Mouse (Mus musculus) thymus, adult 2 months (tissue): ENCODE results near the gene Cldn14. TPM values are rescaled to one million over a fixed set of nuclear protein-coding genes. Genes with fewer than 3 reads are reported as not detected.
A peak's percentile ranks its signal among the peaks of the same experiment; 100 is the strongest.

Experiments used
- DNase-seq: peaks from one replicate; pipeline ENCODE4 v3.0.0; 2021
- H3K27ac ChIP-seq: fragments of 200-500 bp; 2 replicates; pipeline ENCODE4 v1.5.1; 2012; ENCODE audit warnings: low read length, control low read depth; ENCODE audit not compliant: control insufficient read depth, insufficient read depth
- H3K27me3 ChIP-seq: fragments of 200-500 bp; 2 replicates; pipeline ENCODE4 v1.6.1; 2012; ENCODE audit warnings: mild to moderate bottlenecking, low read length, moderate library complexity, mixed read lengths; ENCODE audit not compliant: control insufficient read depth, insufficient read depth
- H3K36me3 ChIP-seq: fragments of 200-500 bp; 2 replicates; pipeline ENCODE4 v1.6.1; 2012; ENCODE audit warnings: mild to moderate bottlenecking, low read length, moderate library complexity; ENCODE audit not compliant: control insufficient read depth, insufficient read depth
- H3K4me1 ChIP-seq: fragments of 200-500 bp; replicated peaks from 2 replicates; pipeline ENCODE4 v1.6.1; 2012; ENCODE audit warnings: low read length; ENCODE audit not compliant: control insufficient read depth, insufficient read depth
- H3K4me3 ChIP-seq: fragments of 200-500 bp; 2 replicates; pipeline ENCODE4 v1.5.1; 2012; ENCODE audit warnings: mild to moderate bottlenecking, low read length, control low read depth, moderate library complexity; ENCODE audit not compliant: control insufficient read depth, insufficient read depth
- CTCF ChIP-seq: fragments of 200-500 bp; IDR thresholded peaks from 2 replicates; pipeline ENCODE4 v1.5.1; 2012; ENCODE audit warnings: mild to moderate bottlenecking, control low read depth, low read length, moderate library complexity, borderline replicate concordance; ENCODE audit not compliant: control insufficient read depth, poor library complexity, insufficient read depth; ENCODE audit errors: extremely low read depth
- POLR2A ChIP-seq: fragments of 200-500 bp; IDR thresholded peaks from 2 replicates; pipeline ENCODE4 v1.6.1; 2012; ENCODE audit warnings: mild to moderate bottlenecking, low read length, control low read depth, moderate library complexity; ENCODE audit not compliant: control insufficient read depth, poor library complexity, insufficient read depth; ENCODE audit errors: extremely low read depth
- WGBS: fragments of 180-500 bp; shearing (Covaris S2); methylation state at CpG from one replicate; pipeline ENCODE4 v1.1.7; 2018; 5-methylcytosine and 5-hydroxymethylcytosine counted together
- polyA plus RNA-seq: library from polyadenylated mRNA; depleted of rRNA; stranded (reverse); fragments of >200 nt; gene quantifications from 2 replicates; pipeline ENCODE4 v1.2.3, GENCODE M21; 2012

The Cldn14 gene
- polyA plus RNA-seq, 1 experiment: 0.26 TPM

- Histone ChIP-seq H3K4me1 (peaks cover 22% of the 10 kb centered on the region), H3K27me3 (no peaks in the 10 kb centered on the region), H3K4me3 (no peak overlapping the region), H3K27ac (no peak overlapping the region), H3K36me3 (no peaks in the 10 kb centered on the region)
- DNase-seq: no peak
- 50% methylated on average over 5 of the region's 5 CpGs for WGBS
- TF ChIP-seq CTCF: no peak
- no peak for TF ChIP-seq POLR2A
These were observed 96.5 kb downstream of the Cldn14 start for GRCm38 (mm10) chr16:93912158-93912557.

GRCm38 (mm10) chr16:93910735-93911665 lies 97.6 kb downstream of the Cldn14 start:
- DNase-seq: no peak
- Histone ChIP-seq H3K36me3 (no peaks in the 10 kb centered on the region), H3K4me3 (no peak overlapping the region), H3K27ac (no peak overlapping the region), H3K27me3 (no peaks in the 10 kb centered on the region), H3K4me1 (peaks cover 31% of the 10 kb centered on the region)
- TF ChIP-seq CTCF (no peak), POLR2A (no peak)
- WGBS: 92% methylated on average over 28 of the region's 28 CpGs

GRCm38 (mm10) chr16:93909936-93910335 lies 98.7 kb downstream of the Cldn14 start:
- H3K36me3 ChIP-seq: no peaks in the 10 kb centered on the region
- H3K27ac ChIP-seq: no peak overlapping the region
- TF ChIP-seq CTCF (no peak), POLR2A (no peak)
- no peak overlapping the region for H3K4me3 ChIP-seq
- no peaks in the 10 kb centered on the region for H3K27me3 ChIP-seq
- no peak for DNase-seq
- WGBS: 84% methylated on average over 3 of the region's 3 CpGs
- H3K4me1 ChIP-seq: peaks cover 31% of the 10 kb centered on the region

GRCm38 (mm10) chr16:93908196-93908595 lies 100.4 kb downstream of the Cldn14 start:
- H3K4me1 ChIP-seq: peaks cover 27% of the 10 kb centered on the region
- TF ChIP-seq CTCF (no peak), POLR2A (no peak)
- H3K4me3 ChIP-seq: no peak overlapping the region
- peak overlapping the region; percentile 92 for H3K27ac ChIP-seq
- no peaks in the 10 kb centered on the region for H3K36me3 ChIP-seq
- WGBS: 59% methylated on average over 8 of the region's 8 CpGs
- no peaks in the 10 kb centered on the region for H3K27me3 ChIP-seq
- DNase-seq: peak; percentile 38

- 26% methylated on average over 5 of the region's 5 CpGs for WGBS
- Histone ChIP-seq H3K4me1 (peaks cover 27% of the 10 kb centered on the region), H3K36me3 (no peaks in the 10 kb centered on the region), H3K4me3 (no peak overlapping the region), H3K27ac (peak overlapping the region; percentile 92), H3K27me3 (no peaks in the 10 kb centered on the region)
- no peak for TF ChIP-seq CTCF
- TF ChIP-seq POLR2A: no peak
- peak; percentile 63 for DNase-seq
These were observed 100.9 kb downstream of the Cldn14 start for GRCm38 (mm10) chr16:93907761-93908160.

GRCm38 (mm10) chr16:93906156-93907014 lies 102.3 kb downstream of the Cldn14 start:
- H3K27me3 ChIP-seq: no peaks in the 10 kb centered on the region
- TF ChIP-seq CTCF (peak; percentile 86), POLR2A (no peak)
- no peak overlapping the region for H3K4me3 ChIP-seq
- peaks cover 4% of the 10 kb centered on the region; the same call in 1 of the 2 replicates for H3K36me3 ChIP-seq
- DNase-seq: peak; percentile 70
- peak overlapping the region; percentile 91 for H3K27ac ChIP-seq
- WGBS: 81% methylated on average over 11 of the region's 11 CpGs
- H3K4me1 ChIP-seq: peaks cover 27% of the 10 kb centered on the region
